Mouse (Mus musculus) kidney, adult 2 months (tissue): ENCODE measurements at regions not wholly inside any gene's neighbourhood (a gene's known extent, or its start where the extent isn't known, plus 50 kb on each side); places are given as distances from the start of the nearest gene placed in this dataset.

Experiments used
- DNase-seq: peaks from one replicate; pipeline ENCODE4 v3.0.0; 2021
- H3K27ac ChIP-seq: fragments of 200-500 bp; 2 replicates; pipeline ENCODE4 v1.5.1; 2012; ENCODE audit warnings: low read depth, low read length, control low read depth, inconsistent platforms; ENCODE audit not compliant: insufficient read depth
- H3K27me3 ChIP-seq: fragments of 200-500 bp; replicated peaks from 2 replicates; pipeline ENCODE4 v1.6.1; 2012; ENCODE audit warnings: mild to moderate bottlenecking, moderate library complexity, low read length, inconsistent platforms; ENCODE audit not compliant: control insufficient read depth, insufficient read depth
- H3K36me3 ChIP-seq: fragments of 200-500 bp; 2 replicates; pipeline ENCODE4 v1.6.1; 2012; ENCODE audit warnings: mild to moderate bottlenecking, moderate library complexity, low read length, inconsistent platforms; ENCODE audit not compliant: control insufficient read depth, insufficient read depth
- H3K4me1 ChIP-seq: fragments of 200-500 bp; 2 replicates; pipeline ENCODE4 v1.6.1; 2011; ENCODE audit warnings: low read length; ENCODE audit not compliant: control insufficient read depth, insufficient read depth
- H3K4me3 ChIP-seq: fragments of 200-500 bp; 2 replicates; pipeline ENCODE4 v1.5.1; 2011; ENCODE audit warnings: mild to moderate bottlenecking, low read depth, low read length, control low read depth; ENCODE audit not compliant: insufficient read depth
- CTCF ChIP-seq: fragments of 200-500 bp; conservative IDR thresholded peaks from 2 replicates; pipeline ENCODE4 v1.5.1; 2011; ENCODE audit warnings: low read depth, mild to moderate bottlenecking, control low read depth, low read length, moderate library complexity, mixed read lengths; ENCODE audit not compliant: insufficient read depth, insufficient read length
- POLR2A ChIP-seq: fragments of 200-500 bp; IDR thresholded peaks from one replicate; pipeline ENCODE4 v1.6.1; 2011; ENCODE audit warnings: low read depth, low read length, control low read depth
- WGBS: fragments of 180-500 bp; shearing (Covaris S2); methylation state at CpG from one replicate; pipeline ENCODE4 v1.1.7; 2018; 5-methylcytosine and 5-hydroxymethylcytosine counted together

GRCm38 (mm10) chr17:4907841-4908571 lies 86.1 kb upstream of the Arid1b start:
- Histone ChIP-seq H3K36me3 (no peaks in the 10 kb centered on the region), H3K4me1 (no peaks in the 10 kb centered on the region), H3K27ac (peak overlapping the region; percentile 91), H3K4me3 (peak overlapping the region; percentile 63), H3K27me3 (no peaks in the 10 kb centered on the region)
- under 1% methylated on average over 84 of the region's 85 CpGs for WGBS
- TF ChIP-seq CTCF (no peak), POLR2A (peak; percentile 35)
- DNase-seq = peak; percentile 96

GRCm38 (mm10) chr17:4908572-4908965 lies 85.6 kb upstream of the Arid1b start:
- Histone ChIP-seq H3K27me3 (no peaks in the 10 kb centered on the region), H3K4me3 (peak overlapping the region; percentile 63), H3K4me1 (no peaks in the 10 kb centered on the region), H3K36me3 (no peaks in the 10 kb centered on the region), H3K27ac (peak overlapping the region; percentile 82)
- no peak for DNase-seq
- 1% methylated on average over 17 of the region's 17 CpGs for WGBS
- TF ChIP-seq POLR2A (no peak), CTCF (no peak)

GRCm38 (mm10) chr17:4910182-4910581 lies 84.0 kb upstream of the Arid1b start:
- no peak for DNase-seq
- Histone ChIP-seq H3K4me3 (no peak overlapping the region), H3K27me3 (no peaks in the 10 kb centered on the region), H3K36me3 (no peaks in the 10 kb centered on the region), H3K27ac (no peak overlapping the region), H3K4me1 (no peaks in the 10 kb centered on the region)
- TF ChIP-seq CTCF (no peak), POLR2A (no peak)
- WGBS = 83% methylated on average over 5 of the region's 5 CpGs

GRCm38 (mm10) chr17:4913001-4913400 lies 81.1 kb upstream of the Arid1b start:
- no peak overlapping the region for H3K4me3 ChIP-seq
- no peak for DNase-seq
- no peak overlapping the region for H3K27ac ChIP-seq
- no peaks in the 10 kb centered on the region for H3K4me1 ChIP-seq
- no peaks in the 10 kb centered on the region for H3K27me3 ChIP-seq
- TF ChIP-seq CTCF (no peak), POLR2A (no peak)
- 88% methylated on average over 4 of the region's 4 CpGs for WGBS
- H3K36me3 ChIP-seq = no peaks in the 10 kb centered on the region

- no peaks in the 10 kb centered on the region for H3K27me3 ChIP-seq
- 60% methylated on average over 6 of the region's 6 CpGs for WGBS
- no peak for TF ChIP-seq POLR2A
- no peak for TF ChIP-seq CTCF
- H3K4me1 ChIP-seq = peaks cover 17% of the 10 kb centered on the region; the same call in 1 of the 2 replicates
- peak overlapping the region; percentile 88 for H3K27ac ChIP-seq
- H3K4me3 ChIP-seq = no peak overlapping the region
- peak; percentile 90 for DNase-seq
- H3K36me3 ChIP-seq = no peaks in the 10 kb centered on the region
These were observed 74.2 kb upstream of the Arid1b start for GRCm38 (mm10) chr17:4919866-4920495.

GRCm38 (mm10) chr17:4921121-4921520 lies 73.0 kb upstream of the Arid1b start:
- Histone ChIP-seq H3K4me1 (peaks cover 17% of the 10 kb centered on the region; the same call in 1 of the 2 replicates), H3K27ac (peak overlapping the region; percentile 83), H3K4me3 (no peak overlapping the region), H3K36me3 (no peaks in the 10 kb centered on the region), H3K27me3 (no peaks in the 10 kb centered on the region)
- WGBS = 55% methylated on average over 7 of the region's 7 CpGs
- peak; percentile 93 for DNase-seq
- no peak for TF ChIP-seq CTCF
- TF ChIP-seq POLR2A = no peak

- H3K4me3 ChIP-seq = no peak overlapping the region
- no peak for DNase-seq
- H3K4me1 ChIP-seq = no peaks in the 10 kb centered on the region; the same call in 1 of the 2 replicates
- TF ChIP-seq POLR2A (no peak), CTCF (no peak)
- H3K36me3 ChIP-seq = no peaks in the 10 kb centered on the region
- WGBS = 83% methylated on average over 5 of the region's 5 CpGs
- no peak overlapping the region for H3K27ac ChIP-seq
- no peaks in the 10 kb centered on the region for H3K27me3 ChIP-seq
These were observed 65.5 kb upstream of the Arid1b start for GRCm38 (mm10) chr17:4928631-4929030.
